Comparison of ENCODE assay signal across 11 mouse cellular contexts in the genomic region with DNA sequence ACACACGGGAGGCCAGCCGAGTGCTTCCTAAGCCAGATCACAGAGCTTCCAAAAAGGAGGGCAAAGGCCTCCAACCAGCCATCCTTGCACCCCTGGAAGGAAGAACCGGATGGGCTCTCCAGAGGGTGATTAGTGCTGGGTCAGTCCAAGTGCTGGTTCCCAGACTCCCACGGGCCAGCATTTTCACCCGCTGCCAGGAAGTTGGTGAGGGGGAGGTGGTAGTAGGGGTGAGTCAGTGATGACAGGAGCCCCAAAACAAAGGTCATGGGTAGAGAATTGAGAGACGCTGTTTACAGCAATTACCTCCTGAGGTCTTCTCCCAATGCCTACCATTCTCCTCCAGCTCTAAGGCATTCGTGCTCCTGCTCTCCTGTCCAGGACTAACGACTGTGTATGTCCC. TPM values are rescaled to one million over a fixed set of nuclear protein-coding genes. Genes with fewer than 3 reads are reported as not detected.
DNase-seq lines count a peak whose midpoint lies in the region; ATAC-seq and TF ChIP-seq lines count a peak whose summit lies in the region.
"Had no signal": no experiment of that assay in that cellular context is flagged by ENCODE, and none has a peak within 500 bp of the region (broad histone marks: within the 10 kb centered on the region; RNA-seq: fewer than 3 reads in every experiment).

No protein-coding gene starts in this region.

- H3K4me2 ChIP-seq in kidney, postnatal 0 days (ENCODE audit: low read length): no peak overlapping the region

- DNase-seq in kidney, adult 18-20 months: peak; percentile 18
- no peak for DNase-seq in kidney, postnatal 14 days
- DNase-seq in 3T3-L1 (ENCODE audit: low read depth, low spot score) (peak; percentile 80), NIH3T3 (ENCODE audit: low read depth) (peak; percentile 67)
- DNase-seq in kidney, postnatal 0 days (ENCODE audit: low spot score): no peak
- no peak for DNase-seq in lung, adult 2 months
- DNase-seq: gastrocnemius, postnatal 25 days; layer of hippocampus, postnatal 36 days; retina, postnatal 1 day had no signal

- no peak for ATAC-seq in kidney, postnatal 0 days (replicated peaks; ENCODE audit: low FRiP score, low read depth)
- ATAC-seq in activated CD4-positive, CD25-positive, alpha-beta regulatory T cell, adult 4 months: no peak
- no peak for ATAC-seq in frontal cortex, adult (ENCODE audit: low TSS enrichment)

- H3K36me3 ChIP-seq in kidney, postnatal 0 days (ENCODE audit: insufficient read depth, low read length): no peaks in the 10 kb centered on the region

- peak overlapping the region; percentile 37; the same call in 1 of the 2 replicates for H3K9ac ChIP-seq in kidney, postnatal 0 days (ENCODE audit: low read depth, low read length)

- TF ChIP-seq POLR2A in lung, adult 2 months (IDR thresholded peaks at IDR 0.05; ENCODE audit: borderline replicate concordance, extremely low read depth, low read depth, low read length): no peak

- peaks cover 20% of the 10 kb centered on the region for H3K4me1 ChIP-seq in kidney, postnatal 0 days (replicated peaks; ENCODE audit: insufficient read depth, low read length)
- peaks cover 12% of the 10 kb centered on the region for H3K4me1 ChIP-seq in lung, adult 2 months (ENCODE audit: control insufficient read depth, insufficient read depth, low read length)

- H3K4me3 ChIP-seq in kidney, postnatal 0 days (replicated peaks; ENCODE audit: low read depth, low read length): no peak overlapping the region
- H3K4me3 ChIP-seq in lung, adult 2 months (replicated peaks; ENCODE audit: extremely low read depth, low read depth, low read length): no peak overlapping the region

- WGBS in kidney, postnatal 0 days: 33% methylated on average over 8 of the region's 8 CpGs
- WGBS in lung, adult 2 months: 54% methylated on average over 8 of the region's 8 CpGs

- no peaks in the 10 kb centered on the region for H3K9me3 ChIP-seq in kidney, postnatal 0 days (replicated peaks; ENCODE audit: low read length)

- TF ChIP-seq CTCF in kidney, postnatal 0 days (IDR thresholded peaks at IDR 0.05; ENCODE audit: low read depth): no peak
- no peak for TF ChIP-seq CTCF in lung, adult 2 months (IDR thresholded peaks at IDR 0.05; ENCODE audit: insufficient read depth, low read length)

- H3K27ac ChIP-seq in kidney, postnatal 0 days: peak overlapping the region; percentile 93

- H3K27me3 ChIP-seq in kidney, postnatal 0 days (ENCODE audit: insufficient read depth, low read length): no peaks in the 10 kb centered on the region; the same call in 1 of the 2 replicates

RNA-seq across cellular contexts. Expression of a gene that starts 1.3 kb away (rescaled TPM):
- 40.9 and 43.6 TPM in 2 replicates for polyA plus RNA-seq in kidney, postnatal 0 days (2015; fragmentation: Nextera tagmentation; extraction: Ambion mirVana)
- 100 to 1,000 TPM; 117 to 151 TPM for polyA plus RNA-seq in activated CD4-positive, CD25-positive, alpha-beta regulatory T cell, adult 4 months (2017; shearing (Covaris generic))
- 110 and 112 TPM in 2 replicates for polyA plus RNA-seq in lung, adult 2 months (2012; rRNA removed)

RNA-seq across cellular contexts. Expression of a gene that starts 16.3 kb away (rescaled TPM):
- not detected in 2 replicates for polyA plus RNA-seq in kidney, postnatal 0 days (2015; fragmentation: Nextera tagmentation; extraction: Ambion mirVana)
- not detected for polyA plus RNA-seq in activated CD4-positive, CD25-positive, alpha-beta regulatory T cell, adult 4 months (2017; shearing (Covaris generic))
- not detected in 2 replicates for polyA plus RNA-seq in lung, adult 2 months (2012; rRNA removed)

RNA-seq across cellular contexts. Expression of a gene that starts 16.4 kb away (rescaled TPM):
- 6.5 and 6.7 TPM in 2 replicates for polyA plus RNA-seq in kidney, postnatal 0 days (2015; fragmentation: Nextera tagmentation; extraction: Ambion mirVana)
- 10 to 100 TPM; 19.7 to 29.7 TPM for polyA plus RNA-seq in activated CD4-positive, CD25-positive, alpha-beta regulatory T cell, adult 4 months (2017; shearing (Covaris generic))
- 34.0 and 42.0 TPM in 2 replicates for polyA plus RNA-seq in lung, adult 2 months (2012; rRNA removed)

RNA-seq across cellular contexts. Expression of a gene that starts 29.0 kb away (rescaled TPM):
- polyA plus RNA-seq in kidney, postnatal 0 days (2015; fragmentation: Nextera tagmentation; extraction: Ambion mirVana): 22.8 and 25.7 TPM in 2 replicates
- 10 to 100 TPM; 37.7 to 40.3 TPM for polyA plus RNA-seq in activated CD4-positive, CD25-positive, alpha-beta regulatory T cell, adult 4 months (2017; shearing (Covaris generic))
- 32.3 and 36.9 TPM in 2 replicates for polyA plus RNA-seq in lung, adult 2 months (2012; rRNA removed)

RNA-seq across cellular contexts. Expression of a gene that starts 38.5 kb away (rescaled TPM):
- 804 and 864 TPM in 2 replicates for polyA plus RNA-seq in kidney, postnatal 0 days (2015; fragmentation: Nextera tagmentation; extraction: Ambion mirVana)
- 1,000 to 10,000 TPM in 1 of 2 experiments, 100 to 1,000 TPM in 1; 945 to 1,075 TPM for polyA plus RNA-seq in activated CD4-positive, CD25-positive, alpha-beta regulatory T cell, adult 4 months (2017; shearing (Covaris generic))
- polyA plus RNA-seq in lung, adult 2 months (2012; rRNA removed): 373 and 384 TPM in 2 replicates

Comparison
In these comparisons a context has a peak if more than half of its experiments do, and no peak if none do; other contexts are left out.
1. DNase-seq: peak in kidney, adult 18-20 months (single experiment), 3T3-L1 (single experiment) and NIH3T3 (single experiment); none in kidney, postnatal 14 days (single experiment), kidney, postnatal 0 days (single experiment) and lung, adult 2 months (single experiment).